Mouse (Mus musculus): ENCODE measurements at regions not wholly inside any gene's neighbourhood (a gene's known extent, or its start where the extent isn't known, plus 50 kb on each side); places are given as distances from the start of the nearest gene placed in this dataset.

DNA sequence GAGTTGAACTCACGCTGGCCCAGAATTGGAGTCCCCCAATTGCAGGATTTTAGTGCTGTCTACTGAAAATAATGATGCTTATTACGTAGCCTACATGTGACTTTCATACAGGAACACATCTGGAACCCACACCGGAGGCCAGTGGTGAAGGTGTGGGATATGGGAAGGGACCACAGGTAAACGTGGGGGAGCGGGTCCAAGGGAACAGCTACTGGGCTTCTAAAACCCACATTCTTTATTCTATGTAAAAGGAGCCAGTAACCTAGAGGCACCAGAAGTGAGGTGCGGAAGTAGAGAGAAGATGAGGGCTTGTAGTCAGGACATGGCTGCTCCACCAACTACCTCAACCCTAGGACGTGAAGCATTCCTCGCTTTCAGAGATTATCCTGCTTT, 76.9 kb upstream of the Map1b start:
- 66% methylated on average over 8 of the region's 8 CpGs for WGBS
- Histone ChIP-seq H3K36me3 (ENCODE audit: control insufficient read depth, insufficient read depth, low read length) (no peaks in the 10 kb centered on the region), H3K27me3 (ENCODE audit: control insufficient read depth, insufficient read depth, low read length) (no peaks in the 10 kb centered on the region), H3K27ac (ENCODE audit: insufficient read depth, low read length) (no peak overlapping the region), H3K4me3 (ENCODE audit: extremely low read depth, insufficient read depth, insufficient read length) (no peak overlapping the region), H3K4me1 (ENCODE audit: control insufficient read depth, insufficient read depth, insufficient read length) (no peaks in the 10 kb centered on the region)
- no peak for DNase-seq (ENCODE audit: low read depth in 1 of 2, low spot score in 2 of 2)
- TF ChIP-seq CTCF (IDR thresholded peaks at IDR 0.05; ENCODE audit: extremely low read depth, insufficient read depth, insufficient read length, insufficient replicate concordance) = no peak
- TF ChIP-seq POLR2A (IDR thresholded peaks at IDR 0.05; ENCODE audit: low read depth, low read length) = no peak

GRCm38 (mm10) chr13:99592596-99593242, 76.4 kb upstream of the Map1b start:
- no peak for DNase-seq (ENCODE audit: low read depth in 1 of 2, low spot score in 2 of 2)
- H3K4me1 ChIP-seq (ENCODE audit: control insufficient read depth, insufficient read depth, insufficient read length) = no peaks in the 10 kb centered on the region
- H3K4me3 ChIP-seq (ENCODE audit: extremely low read depth, insufficient read depth, insufficient read length) = no peak overlapping the region
- H3K36me3 ChIP-seq (ENCODE audit: control insufficient read depth, insufficient read depth, low read length) = no peaks in the 10 kb centered on the region
- WGBS = 28% methylated on average over 15 of the region's 15 CpGs
- no peaks in the 10 kb centered on the region for H3K27me3 ChIP-seq (ENCODE audit: control insufficient read depth, insufficient read depth, low read length)
- H3K27ac ChIP-seq (ENCODE audit: insufficient read depth, low read length) = no peak overlapping the region
- TF ChIP-seq CTCF (IDR thresholded peaks at IDR 0.05; ENCODE audit: extremely low read depth, insufficient read depth, insufficient read length, insufficient replicate concordance) (no peak), POLR2A (IDR thresholded peaks at IDR 0.05; ENCODE audit: low read depth, low read length) (no peak)

DNA sequence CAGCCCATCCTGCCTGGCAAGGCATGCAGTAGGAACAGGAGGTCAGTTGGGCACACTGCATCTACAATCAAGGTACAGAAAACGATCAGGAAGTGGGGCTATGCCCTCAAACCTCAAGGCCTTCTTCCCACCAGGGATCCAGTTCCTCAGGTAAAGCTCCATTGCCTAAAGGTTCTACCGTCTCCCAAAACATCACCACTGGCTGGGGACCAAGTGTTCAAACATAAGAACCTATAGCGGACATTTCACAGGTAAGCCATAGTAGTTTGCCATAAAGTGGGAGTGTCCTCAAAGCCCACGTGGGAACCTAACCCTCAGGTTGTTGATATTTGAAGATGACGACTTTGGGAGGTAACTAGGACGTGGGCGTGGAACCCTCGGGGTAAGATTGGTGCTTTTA, 72.3 kb upstream of the Map1b start:
- 81% methylated on average over 8 of the region's 8 CpGs for WGBS

DNA sequence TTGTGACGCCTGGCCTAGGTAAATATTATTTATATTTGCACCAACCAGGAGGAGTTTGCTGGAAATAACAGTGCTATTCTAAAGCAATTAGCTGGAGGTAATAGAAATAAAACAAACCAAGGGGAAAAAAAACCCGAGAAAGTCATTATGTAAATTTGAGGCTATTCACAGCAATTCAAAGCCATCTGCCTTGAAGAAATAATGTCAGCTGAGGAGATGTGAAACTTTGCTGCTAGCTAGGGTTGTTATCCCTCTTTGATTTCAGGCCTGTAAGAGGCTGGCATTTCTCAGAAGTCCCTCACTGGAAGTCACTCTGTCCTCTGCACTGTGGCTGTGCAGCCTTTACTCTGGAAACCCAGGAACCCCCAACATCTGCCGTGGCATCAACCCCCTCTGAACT, 67.5 kb upstream of the Map1b start:
- no peaks in the 10 kb centered on the region for H3K36me3 ChIP-seq (ENCODE audit: control insufficient read depth, insufficient read depth, low read length)
- H3K27ac ChIP-seq (ENCODE audit: insufficient read depth, low read length) = no peak overlapping the region
- no peaks in the 10 kb centered on the region for H3K27me3 ChIP-seq (ENCODE audit: control insufficient read depth, insufficient read depth, low read length)
- WGBS = 50% methylated on average over 3 of the region's 3 CpGs
- DNase-seq (ENCODE audit: low read depth in 1 of 2, low spot score in 2 of 2) = no peak
- H3K4me1 ChIP-seq (ENCODE audit: control insufficient read depth, insufficient read depth, insufficient read length) = no peaks in the 10 kb centered on the region
- TF ChIP-seq POLR2A (IDR thresholded peaks at IDR 0.05; ENCODE audit: low read depth, low read length) (no peak), CTCF (IDR thresholded peaks at IDR 0.05; ENCODE audit: extremely low read depth, insufficient read depth, insufficient read length, insufficient replicate concordance) (no peak)
- H3K4me3 ChIP-seq (ENCODE audit: extremely low read depth, insufficient read depth, insufficient read length) = no peak overlapping the region

More for the DNA sequence above, 72.3 kb upstream of the Map1b start:
- DNase-seq (ENCODE audit: low read depth in 1 of 2, low spot score in 2 of 2) = no peak
- Histone ChIP-seq H3K4me3 (ENCODE audit: extremely low read depth, insufficient read depth, insufficient read length) (no peak overlapping the region), H3K4me1 (ENCODE audit: control insufficient read depth, insufficient read depth, insufficient read length) (no peaks in the 10 kb centered on the region), H3K36me3 (ENCODE audit: control insufficient read depth, insufficient read depth, low read length) (no peaks in the 10 kb centered on the region), H3K27me3 (ENCODE audit: control insufficient read depth, insufficient read depth, low read length) (no peaks in the 10 kb centered on the region), H3K27ac (ENCODE audit: insufficient read depth, low read length) (no peak overlapping the region)
- TF ChIP-seq CTCF (IDR thresholded peaks at IDR 0.05; ENCODE audit: extremely low read depth, insufficient read depth, insufficient read length, insufficient replicate concordance) (no peak), POLR2A (IDR thresholded peaks at IDR 0.05; ENCODE audit: low read depth, low read length) (no peak)

- H3K27ac ChIP-seq (ENCODE audit: insufficient read depth, low read length) = no peak overlapping the region
- H3K36me3 ChIP-seq (ENCODE audit: control insufficient read depth, insufficient read depth, low read length) = no peaks in the 10 kb centered on the region
- no peak for DNase-seq (ENCODE audit: low read depth in 1 of 2, low spot score in 2 of 2)
- WGBS = 92% methylated on average over 5 of the region's 5 CpGs
- TF ChIP-seq CTCF (IDR thresholded peaks at IDR 0.05; ENCODE audit: extremely low read depth, insufficient read depth, insufficient read length, insufficient replicate concordance) (no peak), POLR2A (IDR thresholded peaks at IDR 0.05; ENCODE audit: low read depth, low read length) (no peak)
- no peak overlapping the region for H3K4me3 ChIP-seq (ENCODE audit: extremely low read depth, insufficient read depth, insufficient read length)
- H3K27me3 ChIP-seq (ENCODE audit: control insufficient read depth, insufficient read depth, low read length) = no peaks in the 10 kb centered on the region; the same call in 1 of the 2 replicates
- no peaks in the 10 kb centered on the region for H3K4me1 ChIP-seq (ENCODE audit: control insufficient read depth, insufficient read depth, insufficient read length)
Observed at GRCm38 (mm10) chr13:99580296-99580695, 64.0 kb upstream of the Map1b start.

GRCm38 (mm10) chr13:99579596-99580175, 63.3 kb upstream of the Map1b start:
- TF ChIP-seq POLR2A (IDR thresholded peaks at IDR 0.05; ENCODE audit: low read depth, low read length) = no peak
- TF ChIP-seq CTCF (IDR thresholded peaks at IDR 0.05; ENCODE audit: extremely low read depth, insufficient read depth, insufficient read length, insufficient replicate concordance) = no peak
- no peak for DNase-seq (ENCODE audit: low read depth in 1 of 2, low spot score in 2 of 2)
- WGBS = 82% methylated on average over 8 of the region's 8 CpGs

GRCm38 (mm10) chr13:99577686-99578085, 61.3 kb upstream of the Map1b start:
- H3K4me1 ChIP-seq (ENCODE audit: control insufficient read depth, insufficient read depth, insufficient read length) = no peaks in the 10 kb centered on the region
- H3K27ac ChIP-seq (ENCODE audit: insufficient read depth, low read length) = no peak overlapping the region
- 85% methylated on average over 4 of the region's 4 CpGs for WGBS
- H3K4me3 ChIP-seq (ENCODE audit: extremely low read depth, insufficient read depth, insufficient read length) = no peak overlapping the region
- H3K27me3 ChIP-seq (ENCODE audit: control insufficient read depth, insufficient read depth, low read length) = no peaks in the 10 kb centered on the region; the same call in 1 of the 2 replicates
- no peak for DNase-seq (ENCODE audit: low read depth in 1 of 2, low spot score in 2 of 2)
- no peaks in the 10 kb centered on the region for H3K36me3 ChIP-seq (ENCODE audit: control insufficient read depth, insufficient read depth, low read length)
- no peak for TF ChIP-seq CTCF (IDR thresholded peaks at IDR 0.05; ENCODE audit: extremely low read depth, insufficient read depth, insufficient read length, insufficient replicate concordance)
- no peak for TF ChIP-seq POLR2A (IDR thresholded peaks at IDR 0.05; ENCODE audit: low read depth, low read length)

More at GRCm38 (mm10) chr13:99579596-99580175, 63.3 kb upstream of the Map1b start:
- Histone ChIP-seq H3K4me1 (ENCODE audit: control insufficient read depth, insufficient read depth, insufficient read length) (no peaks in the 10 kb centered on the region), H3K27me3 (ENCODE audit: control insufficient read depth, insufficient read depth, low read length) (no peaks in the 10 kb centered on the region; the same call in 1 of the 2 replicates), H3K27ac (ENCODE audit: insufficient read depth, low read length) (no peak overlapping the region), H3K36me3 (ENCODE audit: control insufficient read depth, insufficient read depth, low read length) (no peaks in the 10 kb centered on the region), H3K4me3 (ENCODE audit: extremely low read depth, insufficient read depth, insufficient read length) (no peak overlapping the region)
